Mouse (Mus musculus) CH12.LX (cell line): ENCODE results near the gene Nme3. TPM values are rescaled to one million over a fixed set of nuclear protein-coding genes. Genes with fewer than 3 reads are reported as not detected.
A peak's percentile ranks its signal among the peaks of the same experiment; 100 is the strongest.

Experiments
- DNase-seq: peaks from one replicate; pipeline ENCODE4 v3.0.0-alpha.2; 2013; ENCODE audit errors: extremely low read depth
- H3K27ac ChIP-seq: 2 replicates; pipeline ENCODE4 v1.5.1; 2012; ENCODE audit warnings: low read depth, mild to moderate bottlenecking, control low read depth, moderate library complexity; ENCODE audit not compliant: insufficient read depth
- H3K27me3 ChIP-seq: replicated peaks from 2 replicates; pipeline ENCODE3; 2012; ENCODE audit warnings: inconsistent platforms
- H3K36me3 ChIP-seq, 2 experiments: replicated peaks in 1 of 2; 2 replicates each; pipeline versions ENCODE3 to v1.6.1; 2012; ENCODE audit warnings: inconsistent platforms in 1 of 2, low read length in 1 of 2, mild to moderate bottlenecking in 1 of 2, mixed read lengths in 1 of 2, moderate library complexity in 1 of 2; ENCODE audit not compliant: control insufficient read depth in 1 of 2, insufficient read depth in 1 of 2
- H3K4me1 ChIP-seq, 2 experiments: 2 replicates each; pipeline ENCODE4 v1.6.1; 2012; ENCODE audit warnings: inconsistent platforms in 1 of 2, moderate library complexity in 1 of 2; ENCODE audit not compliant: insufficient read depth in 2 of 2, control insufficient read depth in 1 of 2
- H3K4me2 ChIP-seq: 2 replicates; pipeline ENCODE4 v1.6.1; 2012; ENCODE audit warnings: low read depth, mild to moderate bottlenecking, control low read depth; ENCODE audit not compliant: poor library complexity, insufficient read depth, severe bottlenecking
- H3K4me3 ChIP-seq, 3 experiments: fragments of 150-350 bp in 1 of 3; sonication (generic) in 1 of 3; replicated peaks in 1 of 3; 2 replicates each; pipeline versions ENCODE3 to v1.5.1; 2011 to 2012; ENCODE audit warnings: low read depth in 2 of 3, low read length in 2 of 3, mild to moderate bottlenecking in 2 of 3, moderate library complexity in 2 of 3, control low read depth in 1 of 3, improper control_type of control experiment in 1 of 3, inconsistent platforms in 1 of 3, mixed read lengths in 1 of 3; ENCODE audit not compliant: poor library complexity in 1 of 3
- H3K79me2 ChIP-seq: replicated peaks from 2 replicates; pipeline ENCODE4 v1.6.1; 2012; ENCODE audit warnings: mild to moderate bottlenecking, moderate library complexity; ENCODE audit not compliant: control insufficient read depth, poor library complexity, insufficient read depth, severe bottlenecking; ENCODE audit errors: extremely low read depth
- H3K9ac ChIP-seq: 2 replicates; pipeline ENCODE4 v1.6.1; 2012; ENCODE audit warnings: low read depth, mild to moderate bottlenecking, control low read depth, moderate library complexity; ENCODE audit not compliant: insufficient read depth
- H3K9me3 ChIP-seq: replicated peaks from 2 replicates; pipeline ENCODE3; 2012; ENCODE audit warnings: low read length, inconsistent platforms, mixed read lengths
- CHD2 ChIP-seq: IDR thresholded peaks from 2 replicates; pipeline ENCODE4 v1.6.1; 2011; ENCODE audit warnings: low read length, improper control_type of control experiment
- E2F4 ChIP-seq: IDR thresholded peaks from 2 replicates; pipeline ENCODE4 v1.6.1; 2011; ENCODE audit warnings: low read depth, low read length, improper control_type of control experiment; ENCODE audit not compliant: insufficient replicate concordance
- ELF1 ChIP-seq: IDR thresholded peaks from 2 replicates; pipeline ENCODE4 v1.6.1; 2014; ENCODE audit warnings: low read depth, mild to moderate bottlenecking, inconsistent platforms, low read length, improper control_type of control experiment
- EP300 ChIP-seq: IDR thresholded peaks from 2 replicates; pipeline ENCODE4 v1.6.1; 2011; ENCODE audit warnings: low read length, improper control_type of control experiment
- HCFC1 ChIP-seq: IDR thresholded peaks from 2 replicates; pipeline ENCODE4 v1.6.1; 2012; ENCODE audit warnings: low read depth, mild to moderate bottlenecking, inconsistent platforms, low read length, improper control_type of control experiment
- IRF4 ChIP-seq: IDR thresholded peaks from 2 replicates; pipeline ENCODE4 v1.6.1; 2014; ENCODE audit warnings: low read depth, mild to moderate bottlenecking, inconsistent platforms, low read length, improper control_type of control experiment
- MXI1 ChIP-seq: IDR thresholded peaks from 2 replicates; pipeline ENCODE4 v1.6.1; 2011; ENCODE audit warnings: mild to moderate bottlenecking, low read depth, low read length, improper control_type of control experiment
- POLR2AphosphoS2 ChIP-seq: IDR thresholded peaks from 2 replicates; pipeline ENCODE4 v1.6.1; 2011; ENCODE audit warnings: low read depth, low read length, improper control_type of control experiment
- RCOR1 ChIP-seq: conservative IDR thresholded peaks from 2 replicates; pipeline ENCODE4 v1.6.1; 2012; ENCODE audit warnings: low read depth, mild to moderate bottlenecking, inconsistent platforms, low read length, improper control_type of control experiment
- TBP ChIP-seq: conservative IDR thresholded peaks from 2 replicates; pipeline ENCODE4 v1.6.1; 2011; ENCODE audit warnings: low read depth, low read length, improper control_type of control experiment
- USF1 ChIP-seq: IDR thresholded peaks from 2 replicates; pipeline ENCODE4 v1.6.1; 2014; ENCODE audit warnings: low read depth, mild to moderate bottlenecking, inconsistent platforms, low read length, improper control_type of control experiment
- ZKSCAN1 ChIP-seq: IDR thresholded peaks from 2 replicates; pipeline ENCODE4 v1.6.1; 2012; ENCODE audit warnings: low read depth, inconsistent platforms, low read length, improper control_type of control experiment, borderline replicate concordance
- dilution Hi-C: fragments of 300-500 bp; cut with MboI; formaldehyde crosslinking; loops from 2 replicates; pipeline ENCODE4 v1.14.3; 2020; ENCODE audit warnings: low sequenced_read_pairs; ENCODE audit not compliant: extremely low pct_unique_long_range_greater_than_20kb, extremely low pct_ligation_motif_present
- in situ Hi-C: fragments of 300-500 bp; cut with MboI; formaldehyde crosslinking; loops from 3 replicates; pipeline ENCODE4 v1.14.3; 2019; ENCODE audit warnings: low sequenced_read_pairs, low pct_ligation_motif_present, low pct_unique_long_range_greater_than_20kb, mixed read lengths
- polyA plus RNA-seq: library from polyadenylated mRNA; unstranded; fragments of >175 nt; gene quantifications from 2 replicates; pipeline ENCODE4 v1.2.1, GENCODE M21; 2012; ENCODE audit warnings: low read depth; ENCODE audit not compliant: insufficient read length
- total RNA-seq, 2 experiments: library from RNA; depleted of rRNA; stranded (reverse); fragments of 300-350 nt in 1 of 2; fragments of >200 nt in 1 of 2; gene quantifications; 2 replicates each; pipeline ENCODE4 v1.2.3; 2012 to 2014

The Nme3 gene
- total and polyA plus RNA-seq, 3 experiments = 11.4 to 16.7 (median 13.8) TPM

DNA sequence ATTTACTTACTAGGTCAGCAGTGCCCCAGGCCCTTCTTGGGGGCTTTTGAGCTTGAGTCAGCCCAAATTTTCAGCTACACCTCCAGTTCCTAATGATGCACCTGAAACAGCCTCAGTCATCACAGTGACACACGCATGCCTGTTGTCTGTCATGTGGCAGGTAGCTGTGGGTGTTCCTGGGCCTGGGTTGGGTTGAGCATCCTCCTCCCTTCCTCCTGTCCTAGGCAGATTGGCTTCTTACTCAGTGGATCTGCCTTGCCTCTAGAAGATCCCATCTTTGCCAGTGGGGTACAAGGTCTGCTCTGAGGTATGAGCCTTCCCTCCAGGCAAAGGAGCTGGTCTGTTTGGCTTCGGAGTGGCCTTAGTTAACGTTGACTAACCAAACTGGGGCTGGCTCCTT lies 7.4 kb upstream of the Nme3 start:
- in situ Hi-C loops = loop anchor here (5.0 kb wide), 2 partner anchors 37 to 147 kb away; partner anchors contain the start of gene Fahd1
- H3K27me3 ChIP-seq = no peaks in the 10 kb centered on the region
- H3K4me1 ChIP-seq = peaks cover 14 to 83% of the 10 kb centered on the region in 2 experiments
- peaks cover 18% of the 10 kb centered on the region for H3K79me2 ChIP-seq
- no peak overlapping the region for H3K9ac ChIP-seq
- H3K27ac ChIP-seq = no peak overlapping the region
- no peak for DNase-seq
- H3K9me3 ChIP-seq = no peaks in the 10 kb centered on the region
- H3K36me3 ChIP-seq = peaks cover 52 to 73% of the 10 kb centered on the region in 2 experiments
- TF ChIP-seq HCFC1 (no peak), POLR2AphosphoS2 (peak; percentile 20; the same call in 1 of the 2 replicates), TBP (no peak), EP300 (no peak), ELF1 (no peak), USF1 (no peak), IRF4 (no peak), RCOR1 (no peak), CHD2 (peak; percentile 26; the same call in 1 of the 2 replicates), MXI1 (no peak)
- dilution Hi-C loops = no loop called here
- no peak overlapping the region for H3K4me2 ChIP-seq
- H3K4me3 ChIP-seq = no peak overlapping the region

DNA sequence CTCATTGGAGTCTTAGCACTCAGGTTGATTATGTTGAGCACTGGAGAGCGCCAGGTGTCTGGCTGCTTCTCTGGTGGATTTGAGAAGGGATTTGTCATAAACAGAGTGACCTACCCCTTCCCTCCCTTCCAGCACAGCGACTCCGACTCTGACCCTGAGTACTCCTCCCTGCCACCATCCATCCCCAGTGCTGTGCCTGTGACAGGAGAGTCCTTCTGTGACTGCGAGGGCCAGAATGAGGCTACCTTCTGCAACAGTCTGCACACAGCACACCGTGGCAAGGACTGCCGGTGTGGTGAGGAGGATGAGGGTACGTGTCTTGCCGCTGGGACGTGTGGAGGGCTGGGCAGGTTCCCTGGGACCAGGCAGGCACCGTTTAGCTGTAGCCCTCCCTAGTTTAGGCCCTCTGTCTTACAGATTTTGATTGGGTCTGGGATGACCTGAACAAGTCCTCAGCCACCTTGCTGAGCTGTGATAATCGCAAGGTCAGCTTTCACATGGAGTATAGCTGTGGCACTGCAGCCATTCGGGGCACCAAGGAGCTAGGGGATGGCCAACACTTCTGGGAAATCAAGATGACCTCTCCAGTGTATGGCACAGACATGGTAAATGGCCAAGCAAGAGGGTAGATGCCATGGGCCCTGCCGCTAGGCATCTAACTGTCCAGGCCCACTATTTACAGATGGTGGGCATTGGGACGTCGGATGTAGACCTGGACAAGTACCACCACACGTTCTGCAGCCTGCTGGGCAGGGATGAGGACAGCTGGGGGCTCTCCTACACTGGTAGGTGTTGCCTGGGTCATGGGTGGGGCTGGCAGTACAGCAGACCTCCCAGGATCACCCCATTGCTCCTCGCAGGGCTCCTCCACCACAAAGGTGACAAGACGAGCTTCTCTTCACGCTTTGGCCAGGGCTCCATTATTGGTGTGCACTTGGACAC lies 5.9 kb upstream of the Nme3 start:
- H3K27ac ChIP-seq = 0 out of 2 replicates have a peak overlapping the region, but pooled peaks have one; percentile 18
- DNase-seq = no peak
- H3K4me1 ChIP-seq = peaks cover 9 to 73% of the 10 kb centered on the region in 2 experiments
- no peak overlapping the region for H3K9ac ChIP-seq
- H3K79me2 ChIP-seq = peaks cover 22% of the 10 kb centered on the region
- no peaks in the 10 kb centered on the region for H3K9me3 ChIP-seq
- peaks cover 41 to 57% of the 10 kb centered on the region in 2 experiments for H3K36me3 ChIP-seq
- in situ Hi-C loops = no loop called here
- no peak overlapping the region for H3K4me2 ChIP-seq
- H3K4me3 ChIP-seq = no peak overlapping the region
- TF ChIP-seq ZKSCAN1 (no peak), E2F4 (no peak), CHD2 (0 out of 2 replicates have a peak, but pooled peaks have one; percentile 18), TBP (no peak), POLR2AphosphoS2 (peak; percentile 8; the same call in 1 of the 2 replicates)
- TF ChIP-seq, all 38 proteins: peak for 2
- dilution Hi-C loops = no loop called here
- H3K27me3 ChIP-seq = no peaks in the 10 kb centered on the region
